Mouse (Mus musculus): Measurements from ENCODE around the gene Ccdc61.

DNA sequence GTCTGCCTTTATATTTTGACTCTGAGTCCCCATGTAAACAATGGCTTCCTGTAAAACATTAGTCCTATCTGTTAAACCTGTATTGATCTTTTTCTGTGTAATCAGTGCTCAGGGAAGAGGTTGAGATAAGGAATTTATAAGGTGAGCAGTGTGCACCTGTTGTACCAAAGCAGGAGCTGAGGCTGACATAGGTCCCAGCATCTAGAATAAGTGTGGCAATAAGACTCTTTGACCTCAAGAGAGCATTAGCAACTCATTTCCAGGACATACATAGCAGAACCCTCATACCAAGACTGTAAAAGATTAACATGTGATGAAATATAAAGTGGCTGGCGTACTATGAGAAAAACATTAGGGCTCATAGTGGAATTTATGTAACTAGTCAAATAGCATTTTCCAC lies 61.8 kb downstream of the Ccdc61 start:
- TF ChIP-seq CTCF (IDR thresholded peaks at IDR 0.05; ENCODE audit: extremely low read depth, insufficient read depth, insufficient read length, insufficient replicate concordance) (no peak), POLR2A (IDR thresholded peaks at IDR 0.05; ENCODE audit: low read depth, low read length) (no peak)
